ENCODE assay signal across 18 mouse cellular contexts in the genomic region with DNA sequence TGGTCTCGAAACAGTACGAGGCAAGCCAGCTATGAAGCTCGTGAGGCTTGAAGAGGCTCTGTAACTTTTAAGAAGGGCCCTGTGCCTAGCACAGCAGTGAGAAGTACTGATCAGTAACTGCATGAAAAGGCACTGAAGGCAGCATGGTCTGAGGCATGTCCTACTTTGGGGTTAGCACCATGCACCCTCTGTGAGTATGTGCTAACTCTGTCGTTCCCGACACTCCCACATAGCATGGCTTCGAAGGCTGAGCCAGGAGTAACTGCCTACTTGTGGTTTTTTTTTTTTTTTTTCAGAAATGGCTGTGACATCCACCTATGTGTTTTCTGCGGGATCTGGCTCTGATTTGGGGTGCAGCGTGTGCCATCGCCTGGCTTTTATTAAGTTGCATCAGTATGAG.
DNase-seq lines count a peak whose midpoint lies in the region; ATAC-seq lines count a peak whose summit lies in the region.
"Had no signal": no experiment of that assay in that cellular context is flagged by ENCODE, and none has a peak within 500 bp of the region (broad histone marks: within the 10 kb centered on the region; RNA-seq: fewer than 3 reads in every experiment).

No protein-coding gene starts in this region.

- H3K27me3 ChIP-seq in hindbrain, embryonic 10.5 days (ENCODE audit: insufficient read depth, poor library complexity, severe bottlenecking): no peaks in the 10 kb centered on the region
- H3K27me3 ChIP-seq in hindbrain, embryonic 14.5 days (ENCODE audit: control insufficient read depth, insufficient read depth, low read length): no peaks in the 10 kb centered on the region
- H3K27me3 ChIP-seq in limb, embryonic 10.5 days (ENCODE audit: low read depth, poor library complexity, severe bottlenecking): no peaks in the 10 kb centered on the region
- H3K27me3 ChIP-seq: heart, embryonic 15.5 days; stomach, embryonic 15.5 days had no signal

- ATAC-seq in hindbrain, embryonic 14.5 days (ENCODE audit: low FRiP score): no peak
- ATAC-seq: hindbrain, postnatal 0 days; intestine, postnatal 0 days had no signal

- no peaks in the 10 kb centered on the region for H3K36me3 ChIP-seq in hindbrain, embryonic 10.5 days
- no peaks in the 10 kb centered on the region for H3K36me3 ChIP-seq in hindbrain, embryonic 14.5 days (replicated peaks; ENCODE audit: control insufficient read depth, insufficient read depth)
- 0 out of 2 replicates have a peak, but pooled peaks cover 4% of the 10 kb centered on the region for H3K36me3 ChIP-seq in limb, embryonic 10.5 days
- H3K36me3 ChIP-seq: heart, embryonic 15.5 days; stomach, embryonic 15.5 days had no signal

- H3K9ac ChIP-seq in hindbrain, embryonic 14.5 days: no peak overlapping the region
- H3K9ac ChIP-seq: heart, embryonic 15.5 days; stomach, embryonic 15.5 days had no signal

- H3K9me3 ChIP-seq in hindbrain, embryonic 10.5 days: no peaks in the 10 kb centered on the region
- H3K9me3 ChIP-seq in hindbrain, embryonic 14.5 days (ENCODE audit: control insufficient read depth, low read length): no peaks in the 10 kb centered on the region
- no peaks in the 10 kb centered on the region for H3K9me3 ChIP-seq in limb, embryonic 10.5 days (replicated peaks)
- H3K9me3 ChIP-seq: heart, embryonic 15.5 days; stomach, embryonic 15.5 days had no signal

- no peak for DNase-seq in hindbrain, embryonic 10.5 days (ENCODE audit: low spot score)
- no peak for DNase-seq in hindbrain, embryonic 14.5 days (ENCODE audit: low spot score)
- DNase-seq in right cerebral cortex, adult 18-20 months: peak; percentile 3
- no peak for DNase-seq in right cerebral cortex, postnatal 10 days (ENCODE audit: low spot score in 2 of 2)
- no peak for DNase-seq in limb, embryonic 10.5 days (ENCODE audit: low spot score)
- DNase-seq in urinary bladder, postnatal 4 days (ENCODE audit: low spot score in 2 of 2): no peak
- no peak for DNase-seq in cerebellum, adult 8-10 months
- DNase-seq: adrenal gland, adult 2 months; cerebellum, postnatal 10 days; gastrocnemius, postnatal 25 days; heart, postnatal 4 days; lung, adult 18-20 months; thymus, adult 2 months had no signal

- 0 out of 2 replicates have a peak, but pooled peaks cover 6% of the 10 kb centered on the region for H3K4me1 ChIP-seq in hindbrain, embryonic 10.5 days (replicated peaks)
- no peaks in the 10 kb centered on the region for H3K4me1 ChIP-seq in hindbrain, embryonic 14.5 days (replicated peaks; ENCODE audit: control insufficient read depth, insufficient read depth, low read length)
- peaks cover 19% of the 10 kb centered on the region for H3K4me1 ChIP-seq in limb, embryonic 10.5 days
- H3K4me1 ChIP-seq: heart, embryonic 15.5 days; stomach, embryonic 15.5 days had no signal

- no peak overlapping the region for H3K4me2 ChIP-seq in hindbrain, embryonic 14.5 days (replicated peaks)
- H3K4me2 ChIP-seq: heart, embryonic 15.5 days; liver, embryonic 11.5 days; stomach, embryonic 15.5 days had no signal

- H3K27ac ChIP-seq in hindbrain, embryonic 10.5 days: peak overlapping the region; percentile 50
- no peak overlapping the region for H3K27ac ChIP-seq in hindbrain, embryonic 14.5 days
- peak overlapping the region; percentile 68; the same call in 1 of the 2 replicates for H3K27ac ChIP-seq in limb, embryonic 10.5 days
- H3K27ac ChIP-seq: heart, embryonic 15.5 days; hindbrain, postnatal 0 days; stomach, embryonic 15.5 days had no signal

- no peak overlapping the region for H3K4me3 ChIP-seq in hindbrain, embryonic 10.5 days
- H3K4me3 ChIP-seq in hindbrain, embryonic 14.5 days (replicated peaks; ENCODE audit: low read length): no peak overlapping the region
- H3K4me3 ChIP-seq in limb, embryonic 10.5 days: no peak overlapping the region
- H3K4me3 ChIP-seq: heart, embryonic 15.5 days; stomach, embryonic 15.5 days had no signal

- WGBS in hindbrain, embryonic 10.5 days: 82% methylated on average over 9 of the region's 9 CpGs
- WGBS in hindbrain, embryonic 14.5 days: 87% methylated on average over 9 of the region's 9 CpGs
- WGBS in limb, embryonic 10.5 days: 86% methylated on average over 9 of the region's 9 CpGs
